Mouse (Mus musculus): Measurements from ENCODE around the gene Abhd14b.

GRCm38 (mm10) chr9:106412210-106412609, 35.0 kb upstream of the Abhd14b start:
- TF ChIP-seq CTCF (IDR thresholded peaks at IDR 0.05; ENCODE audit: insufficient read depth, low read length) (no peak), POLR2A (IDR thresholded peaks at IDR 0.05; ENCODE audit: borderline replicate concordance, extremely low read depth, low read depth, low read length) (no peak)

Measured in lung, adult 2 months (tissue).